ENCODE assay signal across 8 mouse cellular contexts in genomic region chr8:122865441-122865840, GRCm38 (mm10). TPM values are rescaled to one million over a fixed set of nuclear protein-coding genes. Genes with fewer than 3 reads are reported as not detected.
A peak's percentile ranks its signal among the peaks of the same experiment; 100 is the strongest.
DNase-seq lines count a peak whose midpoint lies in the region; ATAC-seq and TF ChIP-seq lines count a peak whose summit lies in the region.

No protein-coding gene starts in this region.

- DNase-seq in kidney, postnatal 10 days: peak; percentile 27
- DNase-seq in kidney, postnatal 25 days: no peak
- peak; percentile 47 for DNase-seq in brain, embryonic 14.5 days (ENCODE audit: low read depth)
- no peak for DNase-seq in heart, postnatal 0 days (ENCODE audit: low spot score)
- DNase-seq in liver, embryonic 14.5 days (ENCODE audit: low read depth in 3 of 3, low spot score in 3 of 3): no peak
- no peak for DNase-seq in stomach, postnatal 0 days (ENCODE audit: low spot score)
- DNase-seq in adrenal gland, adult 8-10 months: no peak
- no peak for DNase-seq in frontal cortex, postnatal 10 days (ENCODE audit: low spot score in 2 of 2)

- H3K4me2 ChIP-seq in heart, postnatal 0 days (ENCODE audit: low read depth, low read length): peak overlapping the region; percentile 46; the same call in 1 of the 2 replicates
- H3K4me2 ChIP-seq in liver, embryonic 14.5 days (ENCODE audit: low read depth): no peak overlapping the region
- no peak overlapping the region; the same call in 1 of the 2 replicates for H3K4me2 ChIP-seq in stomach, postnatal 0 days (replicated peaks; ENCODE audit: low read depth)

- peak; percentile 30; the same call in 1 of the 2 replicates for TF ChIP-seq CTCF in brain, embryonic 14.5 days (IDR thresholded peaks at IDR 0.05; ENCODE audit: borderline replicate concordance, extremely low read depth, insufficient read depth, insufficient read length)
- peak; percentile 24; the same call in 1 of the 2 replicates for TF ChIP-seq CTCF in heart, postnatal 0 days (IDR thresholded peaks at IDR 0.05; ENCODE audit: low read depth)
- TF ChIP-seq CTCF in liver, embryonic 14.5 days (IDR thresholded peaks at IDR 0.05; ENCODE audit: low read depth): peak; percentile 62
- TF ChIP-seq CTCF in stomach, postnatal 0 days (IDR thresholded peaks at IDR 0.05; ENCODE audit: low read depth): peak; percentile 58

- 64% methylated on average over 10 of the region's 10 CpGs for WGBS in heart, postnatal 0 days
- WGBS in liver, embryonic 14.5 days (ENCODE audit: insufficient replicate concordance): 47% methylated on average over 10 of the region's 10 CpGs
- 63% methylated on average over 10 of the region's 10 CpGs for WGBS in stomach, postnatal 0 days

- peaks cover 4% of the 10 kb centered on the region; the same call in 1 of the 2 replicates for H3K4me1 ChIP-seq in heart, postnatal 0 days (ENCODE audit: control insufficient read depth, insufficient read depth)
- no peaks in the 10 kb centered on the region for H3K4me1 ChIP-seq in liver, embryonic 14.5 days (replicated peaks; ENCODE audit: control insufficient read depth in 2 of 2, insufficient read depth in 2 of 2, low read length in 1 of 2)
- H3K4me1 ChIP-seq in stomach, postnatal 0 days (replicated peaks; ENCODE audit: control insufficient read depth, insufficient read depth): no peaks in the 10 kb centered on the region

- H3K36me3 ChIP-seq in heart, postnatal 0 days (replicated peaks; ENCODE audit: control insufficient read depth, insufficient read depth, low read length): no peaks in the 10 kb centered on the region
- no peaks in the 10 kb centered on the region for H3K36me3 ChIP-seq in liver, embryonic 14.5 days (replicated peaks; ENCODE audit: control insufficient read depth, insufficient read depth, low read depth)
- H3K36me3 ChIP-seq in stomach, postnatal 0 days (ENCODE audit: control insufficient read depth, insufficient read depth, low read length): no peaks in the 10 kb centered on the region

- no peak overlapping the region for H3K27ac ChIP-seq in heart, postnatal 0 days (ENCODE audit: low read depth)
- H3K27ac ChIP-seq in liver, embryonic 14.5 days: no peak overlapping the region
- no peak overlapping the region for H3K27ac ChIP-seq in stomach, postnatal 0 days (replicated peaks)

- no peak for TF ChIP-seq POLR2A in brain, embryonic 14.5 days (IDR thresholded peaks at IDR 0.05; ENCODE audit: borderline replicate concordance, extremely low read depth, insufficient read depth, insufficient read length, poor library complexity, severe bottlenecking)

- H3K4me3 ChIP-seq in heart, postnatal 0 days (ENCODE audit: low read depth, low read length): no peak overlapping the region
- no peak overlapping the region for H3K4me3 ChIP-seq in liver, embryonic 14.5 days (ENCODE audit: insufficient read depth in 1 of 2, low read depth in 2 of 2, low read length in 2 of 2)
- no peak overlapping the region for H3K4me3 ChIP-seq in stomach, postnatal 0 days (ENCODE audit: low read depth, low read length)

- no peak overlapping the region for H3K9ac ChIP-seq in heart, postnatal 0 days (replicated peaks; ENCODE audit: low read depth, low read length)
- no peak overlapping the region for H3K9ac ChIP-seq in liver, embryonic 14.5 days (replicated peaks)
- no peak overlapping the region for H3K9ac ChIP-seq in stomach, postnatal 0 days (ENCODE audit: low read length)

- H3K27me3 ChIP-seq in heart, postnatal 0 days (ENCODE audit: control insufficient read depth, insufficient read depth, low read length): no peaks in the 10 kb centered on the region
- no peaks in the 10 kb centered on the region for H3K27me3 ChIP-seq in liver, embryonic 14.5 days (ENCODE audit: control insufficient read depth, insufficient read depth, low read length)
- H3K27me3 ChIP-seq in stomach, postnatal 0 days (ENCODE audit: control insufficient read depth, insufficient read depth, low read length): no peaks in the 10 kb centered on the region

- no peak for TF ChIP-seq EP300 in heart, postnatal 0 days (IDR thresholded peaks at IDR 0.05; ENCODE audit: low read depth)
- TF ChIP-seq EP300 in liver, embryonic 14.5 days (IDR thresholded peaks at IDR 0.05; ENCODE audit: low read depth): no peak
- TF ChIP-seq EP300 in stomach, postnatal 0 days (optimal IDR thresholded peaks at IDR 0.05): no peak

- no peak for ATAC-seq in heart, postnatal 0 days (ENCODE audit: insufficient read depth, low read depth)
- no peak for ATAC-seq in liver, embryonic 14.5 days (ENCODE audit: insufficient read depth)
- ATAC-seq in stomach, postnatal 0 days (ENCODE audit: low FRiP score, low TSS enrichment): no peak

- H3K9me3 ChIP-seq in heart, postnatal 0 days (replicated peaks; ENCODE audit: control insufficient read depth, low read length): no peaks in the 10 kb centered on the region
- H3K9me3 ChIP-seq in liver, embryonic 14.5 days (ENCODE audit: control insufficient read depth, low read length): no peaks in the 10 kb centered on the region
- 0 out of 2 replicates have a peak, but pooled peaks cover 3% of the 10 kb centered on the region for H3K9me3 ChIP-seq in stomach, postnatal 0 days (ENCODE audit: control insufficient read depth, low read length)

RNA-seq across cellular contexts. Expression of gene Cdh15, which starts 17.7 kb away (rescaled TPM):
- polyA plus RNA-seq in brain, embryonic 14.5 days (2012; rRNA removed): 1.0 and 1.2 TPM in 2 replicates
- total RNA-seq in heart, postnatal 0 days (2014; rRNA removed; ENCODE audit: low replicate concordance): not detected in 2 replicates
- not detected in 2 replicates for polyA plus RNA-seq in heart, postnatal 0 days (2015; fragmentation: Nextera tagmentation; extraction: Ambion mirVana)
- not detected in 2 replicates for polyA plus RNA-seq in liver, embryonic 14.5 days (2012; rRNA removed)
- not detected in 2 replicates for polyA plus RNA-seq in liver, embryonic 14.5 days (2014; fragmentation: Nextera tagmentation; extraction: Ambion mirVana)
- 0.23 TPM in 2 replicates for polyA plus RNA-seq in stomach, postnatal 0 days (2015; fragmentation: Nextera tagmentation; extraction: Ambion mirVana)
- 1 to 10 TPM in 3 of 4 experiments, under 1 TPM in 1; 0.55 to 1.2 (median 1.2) TPM for total RNA-seq in adrenal gland, adult 8-10 months (2022)

Comparison
In these comparisons a context has a peak if more than half of its experiments do, and no peak if none do; other contexts are left out.
1. DNase-seq: peak in kidney, postnatal 10 days (single experiment) and brain, embryonic 14.5 days (single experiment); none in kidney, postnatal 25 days (0 of 2), heart, postnatal 0 days (single experiment), liver, embryonic 14.5 days (0 of 3), stomach, postnatal 0 days (single experiment), adrenal gland, adult 8-10 months (single experiment) and frontal cortex, postnatal 10 days (0 of 2).
2. Peak in every context shown above with its lines, with median percentiles within 50 percentile points of each other: CTCF ChIP-seq.